Mouse (Mus musculus) myocyte (in vitro differentiated cells): Measurements from ENCODE around the gene Rab6b. TPM values are rescaled to one million over a fixed set of nuclear protein-coding genes. Genes with fewer than 3 reads are reported as not detected.
"Not testable (repeated sequence)": the region's sequence is repeated elsewhere in the genome, so short reads cannot be mapped to it uniquely, and the experiment has no call there.

ENCODE experiments used
- H3K27me3 ChIP-seq: one replicate; pipeline ENCODE4 v1.6.1; 2011; ENCODE audit not compliant: control insufficient read depth, insufficient read depth, insufficient read length
- H3K36me3 ChIP-seq: one replicate; pipeline ENCODE4 v1.6.1; 2011; ENCODE audit not compliant: control insufficient read depth, insufficient read depth
- H3K4me2 ChIP-seq: one replicate; pipeline ENCODE4 v1.6.1; 2011; ENCODE audit warnings: low read depth, control low read depth
- H3K4me3 ChIP-seq: one replicate; pipeline ENCODE4 v1.5.1; 2011; ENCODE audit warnings: mild to moderate bottlenecking, control low read depth, moderate library complexity
- H3K79me2 ChIP-seq: one replicate; pipeline ENCODE4 v1.6.1; 2011; ENCODE audit not compliant: control insufficient read depth, insufficient read depth
- H3ac ChIP-seq: one replicate; pipeline ENCODE4 v1.6.1; 2011; ENCODE audit not compliant: control insufficient read depth, insufficient read length
- CEBPB ChIP-seq: IDR thresholded peaks from 2 replicates; pipeline ENCODE4 v1.6.1; 2011; ENCODE audit warnings: mild to moderate bottlenecking, moderate library complexity; ENCODE audit not compliant: poor library complexity, insufficient read depth, severe bottlenecking
- E2F4 ChIP-seq: IDR thresholded peaks from one replicate; pipeline ENCODE4 v1.6.1; 2011; ENCODE audit warnings: mild to moderate bottlenecking, control low read depth, moderate library complexity; ENCODE audit not compliant: insufficient read depth
- MAX ChIP-seq: IDR thresholded peaks from one replicate; pipeline ENCODE4 v1.6.1; 2011; ENCODE audit warnings: low read depth, mild to moderate bottlenecking, control low read depth
- MYOD1 ChIP-seq, 3 experiments: IDR thresholded peaks; one replicate each; pipeline ENCODE4 v1.6.1; 2011; ENCODE audit warnings: control low read depth in 2 of 3, low read depth in 2 of 3, mild to moderate bottlenecking in 2 of 3, moderate library complexity in 1 of 3; ENCODE audit not compliant: insufficient read length in 2 of 3, control insufficient read depth in 1 of 3
- MYOG ChIP-seq, 3 experiments: IDR thresholded peaks; one replicate each; pipeline ENCODE4 v1.6.1; 2011; ENCODE audit warnings: control low read depth in 2 of 3, low read depth in 2 of 3, mild to moderate bottlenecking in 2 of 3; ENCODE audit not compliant: insufficient read length in 2 of 3, control insufficient read depth in 1 of 3, insufficient read depth in 1 of 3
- POLR2A ChIP-seq: IDR thresholded peaks from one replicate; pipeline ENCODE4 v1.6.1; 2011; ENCODE audit warnings: low read depth, mild to moderate bottlenecking, control low read depth, moderate library complexity; ENCODE audit not compliant: insufficient read length
- POLR2AphosphoS2 ChIP-seq: IDR thresholded peaks from one replicate; pipeline ENCODE4 v1.6.1; 2011; ENCODE audit warnings: low read depth, control low read depth; ENCODE audit not compliant: insufficient read length
- REST ChIP-seq: IDR thresholded peaks from one replicate; pipeline ENCODE4 v1.6.1; 2011; ENCODE audit warnings: mild to moderate bottlenecking, control low read depth, moderate library complexity; ENCODE audit not compliant: insufficient read depth, insufficient read length
- SRF ChIP-seq: IDR thresholded peaks from one replicate; pipeline ENCODE4 v1.6.1; 2011; ENCODE audit warnings: low read depth; ENCODE audit not compliant: control insufficient read depth, insufficient read length
- TCF12 ChIP-seq: IDR thresholded peaks from one replicate; pipeline ENCODE4 v1.6.1; 2011; ENCODE audit warnings: mild to moderate bottlenecking, control low read depth; ENCODE audit not compliant: poor library complexity, insufficient read depth, severe bottlenecking
- TCF3 ChIP-seq: IDR thresholded peaks from one replicate; pipeline ENCODE4 v1.6.1; 2011; ENCODE audit warnings: low read depth, control low read depth; ENCODE audit not compliant: insufficient read length
- USF1 ChIP-seq: IDR thresholded peaks from one replicate; pipeline ENCODE4 v1.6.1; 2011; ENCODE audit warnings: low read depth, mild to moderate bottlenecking, control low read depth, moderate library complexity
- polyA plus RNA-seq: library from polyadenylated mRNA; unstranded; fragments of >200 nt; fragmentation: generic; extraction: Trizol; gene quantifications from one replicate; pipeline ENCODE4 v1.2.1, GENCODE M21; 2012; ENCODE audit warnings: missing spikeins

Gene Rab6b
- polyA plus RNA-seq, 1 experiment = 2.4 TPM

GRCm38 (mm10) chr9:103088661-103089060, 22.9 kb upstream of the Rab6b start:
- no peaks in the 10 kb centered on the region for H3K27me3 ChIP-seq
- H3K36me3 ChIP-seq = no peaks in the 10 kb centered on the region
- no peak overlapping the region for H3K4me2 ChIP-seq
- H3ac ChIP-seq = no peak overlapping the region
- H3K4me3 ChIP-seq = no peak overlapping the region
- TF ChIP-seq E2F4 = no peak
- no peak for TF ChIP-seq POLR2A
- no peak for TF ChIP-seq REST
- no peak for TF ChIP-seq POLR2AphosphoS2
- TF ChIP-seq MYOG (IDR thresholded peaks at IDR 0.05; ENCODE audit: control insufficient read depth in 1 of 3, insufficient read depth in 1 of 3, insufficient read length in 2 of 3, low read depth in 2 of 3) = no peak
- TF ChIP-seq MAX = no peak
- TF ChIP-seq USF1 = no peak
- no peak for TF ChIP-seq SRF
- TF ChIP-seq TCF3 = no peak
- no peak for TF ChIP-seq MYOD1 (IDR thresholded peaks at IDR 0.05; ENCODE audit: control insufficient read depth in 1 of 3, insufficient read length in 2 of 3, low read depth in 2 of 3)
- TF ChIP-seq TCF12 = no peak
- no peak for TF ChIP-seq CEBPB
- no peaks in the 10 kb centered on the region for H3K79me2 ChIP-seq

DNA sequence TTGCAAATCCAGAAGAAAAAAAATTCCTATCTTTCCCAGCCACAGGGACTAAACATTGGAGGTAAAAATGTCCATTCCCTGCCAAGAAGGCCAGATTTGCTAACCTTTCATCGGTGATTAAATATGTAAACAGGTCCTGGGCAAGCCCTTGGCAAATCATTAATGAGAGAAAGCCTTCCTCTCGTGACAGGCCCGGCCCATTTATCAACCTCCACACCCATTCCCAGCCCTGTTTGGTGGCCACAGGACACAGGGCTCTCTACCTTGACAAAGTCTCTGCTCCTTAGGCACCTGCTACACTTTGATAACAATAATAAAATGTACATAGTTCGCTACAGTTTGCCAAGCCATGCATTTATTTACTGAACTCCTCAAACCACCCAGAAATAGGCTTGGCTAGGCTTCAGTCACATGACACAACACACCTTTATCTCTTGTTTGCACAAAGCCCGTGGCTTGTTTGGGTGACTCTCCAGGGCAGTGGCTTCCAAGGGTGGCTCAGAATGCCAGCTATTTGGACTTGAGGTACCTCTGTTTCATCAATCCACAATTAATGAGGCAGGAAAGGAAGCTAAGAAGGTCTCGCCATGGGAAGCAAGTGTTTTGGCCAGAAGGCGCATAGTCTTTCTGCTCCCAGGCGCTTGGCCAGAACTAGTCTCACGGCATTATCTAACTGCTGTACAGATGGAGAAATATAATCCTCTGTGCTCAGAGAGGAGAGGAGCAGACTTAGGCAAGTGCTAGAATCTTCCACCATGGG, 21.3 kb upstream of the Rab6b start:
- Histone ChIP-seq H3K4me2 (no peak overlapping the region), H3K36me3 (no peaks in the 10 kb centered on the region), H3ac (no peak overlapping the region), H3K4me3 (no peak overlapping the region), H3K27me3 (no peaks in the 10 kb centered on the region), H3K79me2 (no peaks in the 10 kb centered on the region)
- no peak for TF ChIP-seq MYOD1 (IDR thresholded peaks at IDR 0.05; ENCODE audit: control insufficient read depth in 1 of 3, insufficient read length in 2 of 3, low read depth in 2 of 3)
- no peak for TF ChIP-seq CEBPB
- TF ChIP-seq SRF = no peak
- TF ChIP-seq POLR2AphosphoS2 = no peak
- TF ChIP-seq MYOG (IDR thresholded peaks at IDR 0.05; ENCODE audit: control insufficient read depth in 1 of 3, insufficient read depth in 1 of 3, insufficient read length in 2 of 3, low read depth in 2 of 3) = no peak

- H3K4me2 ChIP-seq = no peak overlapping the region
- H3K4me3 ChIP-seq = no peak overlapping the region
- no peaks in the 10 kb centered on the region for H3K79me2 ChIP-seq
- H3K27me3 ChIP-seq = no peaks in the 10 kb centered on the region
- no peaks in the 10 kb centered on the region for H3K36me3 ChIP-seq
- no peak for TF ChIP-seq TCF12
- no peak for TF ChIP-seq USF1
- TF ChIP-seq MAX = no peak
- TF ChIP-seq POLR2AphosphoS2 = no peak
- TF ChIP-seq E2F4 = no peak
- TF ChIP-seq REST = no peak
- TF ChIP-seq SRF = no peak
- TF ChIP-seq TCF3 = no peak
- no peak for TF ChIP-seq MYOG (IDR thresholded peaks at IDR 0.05; ENCODE audit: control insufficient read depth in 1 of 3, insufficient read depth in 1 of 3, insufficient read length in 2 of 3, low read depth in 2 of 3)
- TF ChIP-seq CEBPB = no peak
- H3ac ChIP-seq = no peak overlapping the region
Measured at GRCm38 (mm10) chr9:103091039-103091883, 20.3 kb upstream of the Rab6b start.

DNA sequence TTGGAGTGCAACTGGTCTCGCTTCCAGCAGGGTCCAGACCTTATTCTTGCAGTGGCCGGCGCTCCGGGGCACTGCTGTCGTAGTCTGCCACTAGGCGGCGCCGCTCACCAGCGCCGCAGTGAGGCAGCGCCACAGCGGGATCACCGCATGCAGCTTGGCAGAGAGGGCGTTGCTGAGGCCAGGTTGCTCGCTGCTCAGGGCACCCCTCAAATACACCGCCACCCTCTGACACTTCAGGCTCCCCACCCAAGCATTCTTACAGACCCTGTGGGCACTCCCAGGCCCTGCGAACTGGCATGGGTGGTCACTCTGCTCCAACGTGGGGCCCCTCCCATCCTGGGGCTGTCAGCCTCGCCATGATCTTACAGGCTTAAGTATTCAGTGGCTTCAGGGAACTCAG, 19.3 kb upstream of the Rab6b start:
- no peak overlapping the region for H3ac ChIP-seq
- no peaks in the 10 kb centered on the region for H3K79me2 ChIP-seq
- TF ChIP-seq TCF12 (no peak), MYOD1 (IDR thresholded peaks at IDR 0.05; ENCODE audit: control insufficient read depth in 1 of 3, insufficient read length in 2 of 3, low read depth in 2 of 3) (peak in 1 of 3 experiments; percentile 19)
- no peaks in the 10 kb centered on the region for H3K36me3 ChIP-seq
- H3K4me3 ChIP-seq = no peak overlapping the region
- H3K27me3 ChIP-seq = no peaks in the 10 kb centered on the region
- peak overlapping the region; percentile 18 for H3K4me2 ChIP-seq

- TF ChIP-seq CEBPB (no peak), TCF3 (no peak), REST (no peak), MAX (no peak), POLR2AphosphoS2 (no peak), USF1 (no peak), POLR2A (no peak), MYOD1 (IDR thresholded peaks at IDR 0.05; ENCODE audit: control insufficient read depth in 1 of 3, insufficient read length in 2 of 3, low read depth in 2 of 3) (no peak), SRF (no peak), TCF12 (no peak), MYOG (IDR thresholded peaks at IDR 0.05; ENCODE audit: control insufficient read depth in 1 of 3, insufficient read depth in 1 of 3, insufficient read length in 2 of 3, low read depth in 2 of 3) (no peak), E2F4 (no peak)
- no peaks in the 10 kb centered on the region for H3K79me2 ChIP-seq
Measured at GRCm38 (mm10) chr9:103093681-103094080, 17.9 kb upstream of the Rab6b start.

GRCm38 (mm10) chr9:103108341-103108798, 3.2 kb upstream of the Rab6b start:
- peaks cover 11% of the 10 kb centered on the region for H3K27me3 ChIP-seq
- H3K4me2 ChIP-seq, H3K79me2 ChIP-seq, H3K4me3 ChIP-seq, H3ac ChIP-seq, H3K36me3 ChIP-seq: not testable (repeated sequence)

More at GRCm38 (mm10) chr9:103093681-103094080, 17.9 kb upstream of the Rab6b start:
- H3K4me3 ChIP-seq = no peak overlapping the region
- no peak overlapping the region for H3ac ChIP-seq
- H3K4me2 ChIP-seq = no peak overlapping the region
- no peaks in the 10 kb centered on the region for H3K36me3 ChIP-seq
- H3K27me3 ChIP-seq = no peaks in the 10 kb centered on the region
